Mouse (Mus musculus) right cerebral cortex, adult 2 months (tissue): ENCODE results near the gene Olfr183.
"Not testable (repeated sequence)": the region's sequence is repeated elsewhere in the genome, so short reads cannot be mapped to it uniquely, and the experiment has no call there.

ENCODE experiments used
- DNase-seq, 2 experiments: peaks; one replicate each; pipeline ENCODE4 v3.0.0; 2021 to 2022; ENCODE audit warnings: low spot score in 2 of 2

Olfr183 gene

DNA sequence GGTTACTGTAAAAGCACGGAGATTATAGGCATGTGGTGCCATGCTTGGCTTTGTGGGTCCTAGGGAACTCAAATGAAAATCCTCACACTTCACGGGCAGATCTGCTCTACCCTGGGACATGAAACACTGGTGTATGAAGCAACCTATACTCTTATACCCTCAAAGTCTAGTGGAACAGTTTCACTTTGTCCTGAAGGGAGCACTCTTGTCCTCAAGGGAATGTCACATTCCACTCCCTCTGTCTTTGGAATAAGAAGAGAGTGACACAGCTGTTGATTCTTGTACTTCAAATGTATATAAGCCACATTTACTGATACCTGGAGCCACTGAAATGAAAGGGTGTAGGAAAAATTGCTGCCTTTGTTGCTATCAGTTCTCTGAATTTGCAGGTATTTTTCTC, at the start of gene Olfr183:
TSS of gene Olfr183 (plus strand) at position 301 of the 400 bp plus-strand sequence.
- no peak for DNase-seq

- no peak for DNase-seq
These were observed 12.0 kb downstream of the Olfr183 start for GRCm38 (mm10) chr16:59007146-59007545.

DNA sequence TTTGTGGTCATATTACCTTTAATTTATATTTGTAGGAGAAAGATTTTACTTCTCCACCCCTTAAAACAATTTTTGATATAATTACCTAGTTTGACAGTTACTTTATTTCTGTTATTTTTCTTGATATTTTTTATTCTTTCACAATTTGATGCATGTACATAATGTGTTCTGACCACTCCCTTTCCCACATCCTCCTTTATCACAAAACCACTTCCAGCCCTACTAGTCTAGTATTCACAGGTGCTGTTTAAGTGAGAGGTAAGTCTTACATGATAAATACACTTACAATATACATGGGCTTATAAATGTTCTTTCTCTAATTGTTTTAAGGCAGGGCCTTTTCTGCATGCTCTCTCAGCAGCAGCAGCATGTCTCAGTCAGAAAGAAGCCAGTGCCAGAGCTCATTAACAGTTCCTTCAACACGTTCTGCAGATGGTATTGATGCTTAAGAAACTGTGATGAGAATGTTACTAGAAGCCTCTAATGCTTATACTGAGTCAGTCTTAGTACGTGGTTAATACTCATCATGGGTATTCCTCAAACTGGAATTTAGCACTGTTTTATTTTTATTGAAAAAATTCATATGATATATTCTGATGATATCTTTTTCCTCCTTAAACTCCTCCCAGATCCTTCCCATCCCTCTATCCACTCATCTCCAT, 18.3 kb downstream of the Olfr183 start:
- DNase-seq = no peak

DNA sequence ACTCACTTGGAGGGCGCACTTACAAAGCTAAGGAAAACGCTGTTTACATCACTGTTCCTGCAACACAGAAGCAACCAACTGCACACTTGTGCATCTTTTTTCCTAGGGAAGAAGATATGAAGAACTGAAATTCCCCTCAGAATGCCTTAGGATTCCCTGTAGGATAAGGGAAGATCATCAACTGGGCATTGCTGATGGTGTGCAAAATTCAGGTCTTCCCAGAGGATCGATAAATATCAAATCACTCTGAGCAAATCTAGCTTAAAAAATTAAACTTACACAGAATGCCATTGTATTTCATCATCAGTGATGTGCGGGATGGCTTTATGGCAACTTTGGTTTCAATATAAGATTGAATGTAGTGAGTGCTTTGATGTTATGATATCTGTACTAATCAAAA, 35.0 kb downstream of the Olfr183 start, which contains the start of gene Olfr186:
TSS of gene Olfr186 (minus strand) at position 101 of the 400 bp plus-strand sequence.
- DNase-seq = no peak

DNA sequence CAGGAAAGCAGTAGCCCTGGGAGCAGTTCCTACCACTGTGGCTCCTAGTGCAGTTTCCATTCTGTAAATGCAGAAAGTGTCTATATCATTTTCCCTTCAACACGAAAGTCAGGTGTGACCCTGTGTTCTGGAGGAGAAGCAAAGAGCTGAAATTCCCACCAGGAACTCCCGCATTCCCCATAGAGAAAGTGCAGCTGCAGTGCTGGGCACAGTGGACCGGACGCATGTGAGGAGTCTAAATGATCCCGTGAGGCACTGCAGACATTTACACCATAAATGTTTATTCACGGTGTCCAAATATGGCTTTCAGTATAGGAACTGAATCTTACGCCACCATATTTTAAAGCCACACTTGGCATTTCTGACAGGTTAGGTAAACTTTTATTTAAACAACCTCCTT, 44.6 kb downstream of the Olfr183 start, which contains the start of gene Olfr187:
TSS of gene Olfr187 (minus strand) at position 58 of the 400 bp plus-strand sequence.
- DNase-seq = no peak

DNA sequence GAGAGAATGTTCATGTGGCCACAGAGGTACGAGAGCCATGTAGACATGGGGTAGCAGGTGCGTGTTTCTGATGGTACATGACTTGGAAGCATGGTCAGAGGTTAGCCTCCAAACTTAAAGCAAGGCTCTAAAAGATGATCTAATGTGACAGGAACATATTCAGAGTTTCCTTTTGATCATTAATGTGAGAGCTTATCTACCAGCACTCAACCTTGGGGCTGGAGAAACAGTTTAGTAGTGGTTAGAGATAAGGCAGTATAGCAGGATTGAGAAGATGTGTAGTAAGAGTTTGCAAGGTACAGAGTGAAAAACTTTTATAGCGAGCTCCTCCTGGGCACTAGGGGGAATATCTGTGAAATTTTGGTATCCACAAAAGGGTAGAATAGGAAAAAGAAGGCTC, 50.7 kb downstream of the Olfr183 start:
- no peak for DNase-seq

GRCm38 (mm10) chr16:59047579-59047978, 52.4 kb downstream of the Olfr183 start:
- no peak for DNase-seq

DNA sequence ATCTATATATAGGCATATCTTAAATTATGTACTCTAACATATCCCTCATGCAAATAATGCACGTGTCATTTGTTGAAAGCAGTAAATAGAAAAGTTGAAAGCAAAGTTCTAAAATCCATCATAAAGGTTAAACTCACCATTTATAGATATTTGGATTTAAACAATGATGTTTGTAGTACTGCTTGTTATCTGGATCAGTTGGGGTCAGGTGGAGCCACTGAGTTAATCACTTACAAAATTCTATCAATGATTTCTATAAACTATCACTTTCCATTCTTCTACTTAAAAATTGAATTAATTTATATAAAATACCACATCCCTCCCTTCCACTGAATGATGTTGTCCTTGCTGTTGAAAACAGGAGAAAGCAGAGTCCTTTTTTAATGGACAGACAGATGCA, 53.7 kb downstream of the Olfr183 start:
- no peak for DNase-seq

DNA sequence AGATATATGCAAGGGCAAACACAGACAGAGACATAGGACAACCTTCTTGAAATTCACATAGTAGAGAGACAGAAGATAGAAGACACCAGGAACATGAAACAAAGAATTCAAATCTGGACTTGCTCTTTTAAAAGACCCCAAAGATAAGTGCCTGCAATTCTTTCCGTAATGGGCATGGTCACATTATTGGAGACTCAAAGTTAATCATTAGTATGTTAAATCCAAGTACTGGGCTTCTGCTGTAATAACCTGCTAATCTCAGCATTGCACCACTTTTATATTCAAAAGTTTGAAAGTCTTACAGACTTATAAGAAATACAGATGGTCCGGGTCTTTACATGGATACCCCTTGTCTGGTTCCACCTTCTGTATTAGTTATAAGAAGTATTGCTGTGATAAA, 54.1 kb downstream of the Olfr183 start:
- not testable (repeated sequence) for DNase-seq
